Mouse (Mus musculus): ENCODE data around the gene Atp9a.

Gene Atp9a

Small RNA genes lying within 50 kb of the gene (microRNA-seq; reads per million reads assigned to microRNA genes)
- gene Mir7004 = 1.1 to 1.3 reads per million in 2 experiments
